Mouse (Mus musculus) forebrain, postnatal 0 days (tissue): ENCODE results near the gene Dnah10. TPM values are rescaled to one million over a fixed set of nuclear protein-coding genes. Genes with fewer than 3 reads are reported as not detected.

ENCODE experiments used
- ATAC-seq: fragments of 200-750 bp; cut with Nextera tagmentation; 2 replicates; pipeline ENCODE4 v1.8.0; 2017; ENCODE audit warnings: mild to moderate bottlenecking, moderate library complexity
- DNase-seq: peaks from one replicate; pipeline ENCODE4 v3.0.0-alpha.2; 2015
- H3K27ac ChIP-seq: fragments of 300-500 bp; sonication (generic); 2 replicates; pipeline ENCODE4 v1.5.1; 2014; ENCODE audit warnings: low read depth, mild to moderate bottlenecking, antibody characterized with exemption, low read length, moderate library complexity, mixed read lengths
- H3K27me3 ChIP-seq: fragments of 300-500 bp; sonication (generic); 2 replicates; pipeline ENCODE4 v1.6.1; 2014; ENCODE audit warnings: mild to moderate bottlenecking, low read length, mixed read lengths; ENCODE audit not compliant: insufficient read depth
- H3K36me3 ChIP-seq: fragments of 300-500 bp; sonication (generic); 2 replicates; pipeline ENCODE4 v1.6.1; 2014; ENCODE audit warnings: mild to moderate bottlenecking, moderate library complexity; ENCODE audit not compliant: insufficient read depth
- H3K4me1 ChIP-seq: fragments of 300-500 bp; sonication (generic); 2 replicates; pipeline ENCODE4 v1.6.1; 2014; ENCODE audit warnings: antibody characterized with exemption; ENCODE audit not compliant: insufficient read depth
- H3K4me2 ChIP-seq: fragments of 300-500 bp; sonication (generic); 2 replicates; pipeline ENCODE4 v1.6.1; 2014; ENCODE audit warnings: low read depth, mild to moderate bottlenecking, moderate library complexity
- H3K4me3 ChIP-seq: fragments of 300-500 bp; sonication (generic); 2 replicates; pipeline ENCODE4 v1.5.1; 2014; ENCODE audit warnings: low read depth, low read length, mixed read lengths
- H3K9ac ChIP-seq: fragments of 300-500 bp; sonication (generic); 2 replicates; pipeline ENCODE4 v1.6.1; 2014; ENCODE audit warnings: mild to moderate bottlenecking
- H3K9me3 ChIP-seq: fragments of 300-500 bp; sonication (generic); 2 replicates; pipeline ENCODE4 v1.6.1; 2016; ENCODE audit warnings: low read length
- CTCF ChIP-seq: sonication (generic); IDR thresholded peaks from 2 replicates; pipeline ENCODE4 v1.5.1; 2016; ENCODE audit warnings: antibody characterized with exemption, control low read depth, low read depth
- WGBS: fragments of 180-500 bp; shearing (Covaris S2); extraction: QIAGEN DNeasy Blood & Tissue Kit; methylation state at CpG from one replicate; pipeline ENCODE4 v1.1.7; 2014; 5-methylcytosine and 5-hydroxymethylcytosine counted together
- polyA plus RNA-seq: library from polyadenylated mRNA; unstranded; fragments of >200 nt; fragmentation: Nextera tagmentation; extraction: Ambion mirVana; gene quantifications from 2 replicates; pipeline ENCODE4 v1.2.1, GENCODE M21; 2015
- total RNA-seq: library from RNA; depleted of rRNA; stranded (reverse); fragments of >200 nt; gene quantifications from 2 replicates; pipeline ENCODE4 v1.2.3, GENCODE M21; 2014

Gene Dnah10
- total and polyA plus RNA-seq, 2 experiments from 2014 or later, result 0.30 to 1.0 TPM

- 93% methylated on average over 4 of the region's 4 CpGs for WGBS
- Histone ChIP-seq H3K4me2 (no peak overlapping the region), H3K4me3 (no peak overlapping the region), H3K36me3 (no peaks in the 10 kb centered on the region), H3K27ac (no peak overlapping the region), H3K9me3 (no peaks in the 10 kb centered on the region), H3K4me1 (no peaks in the 10 kb centered on the region), H3K9ac (no peak overlapping the region), H3K27me3 (no peaks in the 10 kb centered on the region)
- no peak for ATAC-seq
- DNase-seq, result no peak
- no peak for TF ChIP-seq CTCF
Observed at GRCm38 (mm10) chr5:124809708-124810366, 85.0 kb downstream of the Dnah10 start.

- no peak overlapping the region for H3K9ac ChIP-seq
- no peaks in the 10 kb centered on the region for H3K4me1 ChIP-seq
- no peak overlapping the region for H3K27ac ChIP-seq
- no peaks in the 10 kb centered on the region for H3K9me3 ChIP-seq
- H3K4me2 ChIP-seq, result no peak overlapping the region
- 87% methylated on average over 12 of the region's 12 CpGs for WGBS
- no peak for DNase-seq
- H3K4me3 ChIP-seq, result no peak overlapping the region
- H3K27me3 ChIP-seq, result no peaks in the 10 kb centered on the region
- ATAC-seq, result no peak
- no peaks in the 10 kb centered on the region for H3K36me3 ChIP-seq
- no peak for TF ChIP-seq CTCF
Observed at GRCm38 (mm10) chr5:124812466-124812865, 87.6 kb downstream of the Dnah10 start.

GRCm38 (mm10) chr5:124814797-124815196, 89.9 kb downstream of the Dnah10 start:
- no peak overlapping the region for H3K9ac ChIP-seq
- no peak for TF ChIP-seq CTCF
- H3K4me3 ChIP-seq, result no peak overlapping the region
- ATAC-seq (no peak), DNase-seq (no peak)
- WGBS, result 61% methylated on average over 5 of the region's 5 CpGs
- H3K9me3 ChIP-seq, result 0 out of 2 replicates have a peak, but pooled peaks cover 2% of the 10 kb centered on the region
- H3K4me1 ChIP-seq, result no peaks in the 10 kb centered on the region
- H3K27ac ChIP-seq, result no peak overlapping the region
- H3K4me2 ChIP-seq, result no peak overlapping the region
- no peaks in the 10 kb centered on the region for H3K36me3 ChIP-seq
- H3K27me3 ChIP-seq, result no peaks in the 10 kb centered on the region

GRCm38 (mm10) chr5:124817050-124817449, 92.2 kb downstream of the Dnah10 start:
- DNase-seq (no peak), ATAC-seq (no peak)
- 81% methylated on average over 15 of the region's 15 CpGs for WGBS
- Histone ChIP-seq H3K27ac (no peak overlapping the region), H3K27me3 (no peaks in the 10 kb centered on the region), H3K9me3 (0 out of 2 replicates have a peak, but pooled peaks cover 2% of the 10 kb centered on the region), H3K4me2 (no peak overlapping the region), H3K9ac (no peak overlapping the region), H3K4me3 (no peak overlapping the region), H3K36me3 (no peaks in the 10 kb centered on the region), H3K4me1 (no peaks in the 10 kb centered on the region)
- no peak for TF ChIP-seq CTCF

GRCm38 (mm10) chr5:124822128-124822894, 97.4 kb downstream of the Dnah10 start:
- no peak for TF ChIP-seq CTCF
- no peaks in the 10 kb centered on the region for H3K4me1 ChIP-seq
- WGBS, result 73% methylated on average over 18 of the region's 18 CpGs

GRCm38 (mm10) chr5:124830331-124830730, 105.4 kb downstream of the Dnah10 start:
- ATAC-seq (no peak), DNase-seq (no peak)
- 85% methylated on average over 12 of the region's 12 CpGs for WGBS
- TF ChIP-seq CTCF, result no peak
- H3K36me3 ChIP-seq, result peaks cover 25% of the 10 kb centered on the region; the same call in 1 of the 2 replicates
- no peak overlapping the region for H3K4me2 ChIP-seq
- H3K4me1 ChIP-seq, result no peaks in the 10 kb centered on the region
- H3K27ac ChIP-seq, result no peak overlapping the region
- H3K9ac ChIP-seq, result no peak overlapping the region
- H3K9me3 ChIP-seq, result no peaks in the 10 kb centered on the region
- no peak overlapping the region for H3K4me3 ChIP-seq
- no peaks in the 10 kb centered on the region for H3K27me3 ChIP-seq

More at GRCm38 (mm10) chr5:124822128-124822894, 97.4 kb downstream of the Dnah10 start:
- peak; percentile 54 for ATAC-seq
- Histone ChIP-seq H3K27me3 (no peaks in the 10 kb centered on the region), H3K27ac (no peak overlapping the region), H3K36me3 (no peaks in the 10 kb centered on the region), H3K9me3 (0 out of 2 replicates have a peak, but pooled peaks cover 2% of the 10 kb centered on the region), H3K4me3 (no peak overlapping the region), H3K4me2 (no peak overlapping the region), H3K9ac (no peak overlapping the region)
- DNase-seq, result no peak

GRCm38 (mm10) chr5:124835218-124835617, 110.3 kb downstream of the Dnah10 start:
- ATAC-seq, result no peak

More at GRCm38 (mm10) chr5:124835218-124835617, 110.3 kb downstream of the Dnah10 start:
- no peak for DNase-seq
- Histone ChIP-seq H3K4me1 (no peaks in the 10 kb centered on the region), H3K36me3 (peaks cover 60% of the 10 kb centered on the region), H3K27me3 (no peaks in the 10 kb centered on the region), H3K9ac (no peak overlapping the region), H3K9me3 (no peaks in the 10 kb centered on the region), H3K27ac (no peak overlapping the region), H3K4me3 (no peak overlapping the region), H3K4me2 (no peak overlapping the region)
- WGBS, result 94% methylated on average over 15 of the region's 15 CpGs
- no peak for TF ChIP-seq CTCF
